ENCODE assay signal across 8 mouse cellular contexts in the genomic region with DNA sequence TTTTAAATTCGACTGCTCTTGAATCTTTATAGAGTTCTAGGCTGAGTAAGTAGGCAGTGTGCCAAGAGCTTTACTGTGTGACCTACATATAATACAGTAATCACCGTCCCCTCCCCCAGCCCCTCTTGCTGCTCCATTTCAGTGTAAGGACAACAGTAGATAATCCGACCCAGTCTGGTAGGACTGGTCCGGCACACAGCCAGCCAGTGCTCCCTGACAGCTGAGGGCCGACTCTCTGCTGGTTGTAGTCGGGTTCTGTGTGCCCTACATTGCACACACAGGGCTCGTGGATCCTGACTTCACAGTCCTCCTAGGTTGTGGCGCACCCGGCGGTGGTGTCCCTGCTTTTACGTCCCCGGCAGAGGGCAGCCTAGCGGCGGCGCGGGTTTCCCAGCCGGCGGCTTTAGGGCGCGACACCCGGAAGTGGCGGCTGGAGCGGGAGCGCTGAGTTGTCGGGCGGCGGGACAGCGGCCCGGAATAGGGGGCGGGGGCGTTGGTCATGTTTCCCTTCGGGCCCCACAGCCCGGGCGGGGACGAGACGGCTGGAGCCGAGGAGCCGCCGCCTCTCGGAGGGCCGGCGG. TPM values are rescaled to one million over a fixed set of nuclear protein-coding genes. Genes with fewer than 3 reads are reported as not detected.
DNase-seq lines count a peak whose midpoint lies in the region; ATAC-seq lines count a peak whose summit lies in the region.

A gene (plus strand): TSS at position 433 of the 581 bp plus-strand sequence.

- WGBS in hindbrain, embryonic 14.5 days: under 1% methylated on average over 39 of the region's 42 CpGs

- H3K4me2 ChIP-seq in hindbrain, embryonic 14.5 days (replicated peaks): peak within 1 kb of the TSS; percentile 86

- peaks cover 22% of the 10 kb centered on the region for H3K4me1 ChIP-seq in hindbrain, embryonic 14.5 days (replicated peaks; ENCODE audit: control insufficient read depth, insufficient read depth, low read length)

- peak within 1 kb of the TSS; percentile 81 for H3K27ac ChIP-seq in hindbrain, embryonic 14.5 days

- H3K27me3 ChIP-seq in hindbrain, embryonic 14.5 days (ENCODE audit: control insufficient read depth, insufficient read depth, low read length): no peaks in the 10 kb centered on the region

- H3K9ac ChIP-seq in hindbrain, embryonic 14.5 days: peak within 1 kb of the TSS; percentile 87

- no peaks in the 10 kb centered on the region for H3K36me3 ChIP-seq in hindbrain, embryonic 14.5 days (replicated peaks; ENCODE audit: control insufficient read depth, insufficient read depth)

- ATAC-seq in hindbrain, embryonic 14.5 days (ENCODE audit: low FRiP score): peak; percentile 94

- peak within 1 kb of the TSS; percentile 83 for H3K4me3 ChIP-seq in hindbrain, embryonic 14.5 days (replicated peaks; ENCODE audit: low read length)

- no peaks in the 10 kb centered on the region for H3K9me3 ChIP-seq in hindbrain, embryonic 14.5 days (ENCODE audit: control insufficient read depth, low read length)

- peak; percentile 93 for DNase-seq in R1 (ENCODE audit: low read depth, low spot score)
- DNase-seq in cerebellum, postnatal 25 days: peak; percentile 97
- DNase-seq in frontal cortex, postnatal 25 days (ENCODE audit: low spot score in 2 of 2): peak; percentile 90 to 92
- DNase-seq in hindbrain, embryonic 14.5 days (ENCODE audit: low spot score): peak; percentile 93
- peak; percentile 92 to 96 for DNase-seq in layer of hippocampus, postnatal 36 days
- DNase-seq in lung, postnatal 36 days: peak; percentile 91
- peak; percentile 96 for DNase-seq in retina, postnatal 1 day
- peak; percentile 92 to 95 for DNase-seq in urinary bladder, adult 18-20 months (ENCODE audit: low spot score in 2 of 2)

RNA-seq across cellular contexts. Expression of the gene that starts here (rescaled TPM):
- 11.9 and 14.7 TPM in 2 replicates for polyA plus RNA-seq in hindbrain, embryonic 14.5 days (2014; fragmentation: Nextera tagmentation; extraction: Ambion mirVana)
- 10 to 100 TPM; 17.7 to 20.7 TPM for total RNA-seq in layer of hippocampus, postnatal 36 days (2021)

Comparison
In these comparisons a context has a peak if more than half of its experiments do, and no peak if none do; other contexts are left out.
1. Peak in every context shown above with its lines: DNase-seq, ATAC-seq, H3K4me3 ChIP-seq and H3K27ac ChIP-seq.